Mouse (Mus musculus) liver, embryonic 14.5 days (tissue): ENCODE measurements at regions not wholly inside any gene's neighbourhood (a gene's known extent, or its start where the extent isn't known, plus 50 kb on each side); places are given as distances from the start of the nearest gene placed in this dataset.

ENCODE experiments used
- CTCF ChIP-seq: IDR thresholded peaks from 2 replicates; pipeline ENCODE4 v1.5.1; 2016; ENCODE audit warnings: antibody characterized with exemption, low read depth, control low read depth
- EP300 ChIP-seq: IDR thresholded peaks from 2 replicates; pipeline ENCODE4 v1.6.1; 2016; ENCODE audit warnings: antibody characterized with exemption, low read depth

DNA sequence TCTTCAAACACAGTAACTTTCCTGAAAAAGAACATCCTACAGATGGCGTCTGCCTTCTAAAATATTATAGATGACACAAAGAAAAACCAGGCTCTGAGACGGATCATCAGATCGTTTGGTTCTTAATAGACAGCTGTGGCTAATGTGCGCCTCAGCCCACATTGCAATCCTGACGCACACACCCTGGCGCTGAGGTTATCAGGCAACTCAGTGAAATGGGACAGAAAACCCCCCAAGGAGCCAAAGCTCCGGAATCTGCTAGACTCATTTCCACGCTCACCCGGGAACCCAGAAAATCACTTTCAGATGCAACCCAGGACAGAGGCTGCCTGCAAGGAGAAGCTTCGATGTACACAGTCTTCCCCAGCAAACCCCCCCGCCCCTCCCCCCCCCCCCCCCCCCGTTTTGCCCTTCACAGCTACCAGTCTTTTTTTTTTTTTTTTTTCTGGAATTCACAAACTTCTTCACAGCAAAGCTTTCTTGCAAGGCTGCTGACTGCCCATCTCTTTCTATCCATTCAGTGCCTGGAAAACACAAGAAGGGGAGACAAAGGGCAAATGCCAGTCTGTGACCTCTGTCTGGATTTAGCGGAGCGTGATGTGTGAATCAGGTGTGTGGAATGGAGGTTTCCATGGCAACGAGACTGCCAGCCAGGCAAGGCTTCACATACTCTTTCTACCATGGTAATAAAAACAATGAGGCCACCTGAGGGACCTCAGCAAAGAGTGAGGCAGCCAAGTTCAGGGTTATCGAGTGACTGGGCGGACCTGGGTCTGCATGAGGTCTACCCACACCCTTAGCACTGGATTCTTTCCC, 286.9 kb downstream of the Gm11361 start:
- TF ChIP-seq CTCF, result no peak
- TF ChIP-seq EP300, result no peak
